Mouse (Mus musculus): ENCODE measurements at regions not wholly inside any gene's neighbourhood (a gene's known extent, or its start where the extent isn't known, plus 50 kb on each side); places are given as distances from the start of the nearest gene placed in this dataset.
A peak's percentile ranks its signal among the peaks of the same experiment; 100 is the strongest.

GRCm38 (mm10) chr6:19755647-19756046 is 889.5 kb downstream of the Ankrd7 start:
- no peak for DNase-seq (ENCODE audit: low spot score in 2 of 2)

- DNase-seq (ENCODE audit: low spot score in 2 of 2), result peak in 1 of 2 experiments; percentile 4
Measured at GRCm38 (mm10) chr6:19765410-19765809, 899.3 kb downstream of the Ankrd7 start.
